Mouse (Mus musculus) erythroblast, embryonic 14.5 days (primary cell): ENCODE data around the gene Herpud1.

Source experiments
- GATA1 ChIP-seq: IDR thresholded peaks from 2 replicates; pipeline ENCODE4 v1.6.1; 2012; ENCODE audit warnings: low read length, inconsistent platforms, mixed read lengths
- TAL1 ChIP-seq: IDR thresholded peaks from 3 replicates; pipeline ENCODE4 v1.6.1; 2012; ENCODE audit warnings: low read length, inconsistent platforms, mixed read lengths

- TF ChIP-seq GATA1 (no peak), TAL1 (no peak)
Measured at GRCm38 (mm10) chr8:94390429-94390828, 4.2 kb downstream of the Herpud1 start.
